Mouse (Mus musculus) heart, adult 2 months (tissue): ENCODE data around the gene Ppargc1a. TPM values are rescaled to one million over a fixed set of nuclear protein-coding genes. Genes with fewer than 3 reads are reported as not detected.

Source experiments
- DNase-seq, 2 experiments: peaks; one replicate each; pipeline ENCODE4 v3.0.0; 2021
- H3K27ac ChIP-seq: fragments of 200-600 bp; 2 replicates; pipeline ENCODE4 v1.8.1; 2022
- H3K27me3 ChIP-seq: fragments of 200-500 bp; 2 replicates; pipeline ENCODE4 v1.6.1; 2012; ENCODE audit warnings: mild to moderate bottlenecking, low read length, inconsistent platforms, mixed read lengths; ENCODE audit not compliant: control insufficient read depth, insufficient read depth
- H3K36me3 ChIP-seq: fragments of 200-500 bp; 2 replicates; pipeline ENCODE4 v1.6.1; 2012; ENCODE audit warnings: low read length, inconsistent platforms; ENCODE audit not compliant: control insufficient read depth, insufficient read depth
- H3K4me1 ChIP-seq: fragments of 200-500 bp; 2 replicates; pipeline ENCODE4 v1.6.1; 2011; ENCODE audit warnings: low read length; ENCODE audit not compliant: control insufficient read depth, insufficient read depth
- H3K4me3 ChIP-seq: fragments of 200-600 bp; 2 replicates; pipeline ENCODE4 v1.8.1; 2022
- H3K79me2 ChIP-seq: fragments of 200-500 bp; replicated peaks from 2 replicates; pipeline ENCODE4 v1.6.1; 2012; ENCODE audit warnings: mild to moderate bottlenecking, inconsistent platforms, low read length, moderate library complexity, mixed read lengths; ENCODE audit not compliant: control insufficient read depth, insufficient read depth
- H3K9ac ChIP-seq: fragments of 200-500 bp; 2 replicates; pipeline ENCODE4 v1.6.1; 2012; ENCODE audit warnings: low read depth, mild to moderate bottlenecking, control low read depth, inconsistent platforms, low read length, mixed read lengths
- CTCF ChIP-seq: fragments of 200-600 bp; IDR thresholded peaks from 2 replicates; pipeline ENCODE4 v1.8.1; 2022; ENCODE audit warnings: antibody characterized with exemption, mild to moderate bottlenecking, moderate library complexity
- EP300 ChIP-seq: fragments of 200-500 bp; IDR thresholded peaks from 2 replicates; pipeline ENCODE4 v1.6.1; 2011; ENCODE audit warnings: low read depth, low read length, control low read depth; ENCODE audit not compliant: insufficient read depth
- POLR2A ChIP-seq: fragments of 200-500 bp; IDR thresholded peaks from 2 replicates; pipeline ENCODE4 v1.6.1; 2011; ENCODE audit warnings: mild to moderate bottlenecking, low read depth, low read length, control low read depth; ENCODE audit not compliant: insufficient read depth
- WGBS: fragments of 180-500 bp; shearing (Covaris S2); methylation state at CpG from one replicate; pipeline ENCODE4 v1.1.7; 2018; 5-methylcytosine and 5-hydroxymethylcytosine counted together
- intact Hi-C: fragments of 180-260 bp; cut with DNase I; formaldehyde crosslinking; loops from one replicate; pipeline ENCODE4 v1.15.1; 2025
- polyA plus RNA-seq: library from polyadenylated mRNA; depleted of rRNA; stranded (reverse); fragments of >200 nt; gene quantifications from 2 replicates; pipeline ENCODE4 v1.2.3, GENCODE M21; 2012
- total RNA-seq, 2 experiments: library from RNA; stranded (reverse); gene quantifications; 2 replicates each; pipeline ENCODE4 v1.2.3; 2021

Gene Ppargc1a
- total and polyA plus RNA-seq, 3 experiments = 27.9 to 146 (median 129) TPM

DNA sequence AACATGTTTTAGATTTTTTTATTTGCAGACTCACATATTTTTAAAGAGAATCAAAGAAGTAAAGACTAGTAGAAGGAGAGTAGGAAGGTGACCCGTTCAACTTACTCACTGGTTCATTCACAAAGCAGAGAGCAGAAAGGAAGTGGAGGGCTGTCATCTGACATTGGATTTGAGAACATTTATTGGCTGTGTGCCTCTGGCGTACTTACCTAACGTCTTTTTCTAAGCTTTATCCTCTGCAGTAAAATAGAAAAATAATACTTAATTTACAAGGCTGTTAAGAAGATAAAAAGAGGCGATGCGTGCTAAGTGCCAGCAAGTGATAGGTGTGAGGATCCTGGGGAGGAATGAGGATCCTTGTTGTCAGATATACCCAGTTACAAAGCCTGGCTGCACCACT lies 24.7 kb upstream of the Ppargc1a start:
- no peak for DNase-seq
- H3K36me3 ChIP-seq = no peaks in the 10 kb centered on the region; the same call in 1 of the 2 replicates
- H3K79me2 ChIP-seq = no peaks in the 10 kb centered on the region
- H3K9ac ChIP-seq = no peak overlapping the region
- H3K4me1 ChIP-seq = peaks cover 2% of the 10 kb centered on the region; the same call in 1 of the 2 replicates
- no peak for TF ChIP-seq EP300
- TF ChIP-seq POLR2A = no peak
- no peak for TF ChIP-seq CTCF
- 23% methylated on average over 5 of the region's 5 CpGs for WGBS
- peak overlapping the region; percentile 82 for H3K27ac ChIP-seq
- no peak overlapping the region for H3K4me3 ChIP-seq
- intact Hi-C loops = loop anchor here (5.0 to 10.0 kb wide), 3 partner anchors 40 to 547 kb away; no protein-coding TSS in a partner anchor
- H3K27me3 ChIP-seq = no peaks in the 10 kb centered on the region

GRCm38 (mm10) chr5:51591537-51592154 lies 24.1 kb upstream of the Ppargc1a start:
- Histone ChIP-seq H3K4me3 (no peak overlapping the region), H3K36me3 (no peaks in the 10 kb centered on the region; the same call in 1 of the 2 replicates), H3K4me1 (peaks cover 2% of the 10 kb centered on the region; the same call in 1 of the 2 replicates), H3K27ac (peak overlapping the region; percentile 82), H3K9ac (no peak overlapping the region), H3K79me2 (no peaks in the 10 kb centered on the region), H3K27me3 (no peaks in the 10 kb centered on the region)
- 20% methylated on average over 11 of the region's 11 CpGs for WGBS
- TF ChIP-seq EP300 (peak; percentile 96), POLR2A (no peak), CTCF (no peak)
- intact Hi-C loops = loop anchor here (5.0 to 10.0 kb wide), 3 partner anchors 39 to 547 kb away; no protein-coding TSS in a partner anchor
- DNase-seq = peak; percentile 56 to 77

DNA sequence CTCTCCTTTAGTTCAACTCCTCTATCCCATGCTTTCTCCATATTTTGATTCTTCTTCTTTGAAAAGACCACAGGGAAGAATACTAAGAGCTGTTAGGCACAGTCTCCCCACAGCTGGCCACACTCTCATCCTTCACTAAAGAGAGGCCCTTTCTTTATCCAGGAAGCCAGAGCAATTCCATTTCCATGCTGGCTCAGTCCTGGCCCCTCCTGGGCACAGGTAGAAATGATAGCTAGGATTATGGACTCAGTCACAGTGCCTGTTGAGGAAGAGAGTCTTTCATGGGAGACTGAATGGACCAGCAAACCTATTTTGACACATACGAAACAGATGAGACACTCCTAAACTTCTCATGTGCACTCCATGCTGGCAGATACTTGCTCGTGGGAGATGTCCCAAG lies 18.7 kb upstream of the Ppargc1a start:
- Histone ChIP-seq H3K4me3 (no peak overlapping the region), H3K4me1 (no peaks in the 10 kb centered on the region), H3K79me2 (no peaks in the 10 kb centered on the region), H3K27me3 (no peaks in the 10 kb centered on the region), H3K9ac (no peak overlapping the region), H3K27ac (no peak overlapping the region), H3K36me3 (no peaks in the 10 kb centered on the region)
- TF ChIP-seq POLR2A (no peak), EP300 (no peak), CTCF (peak; percentile 52)
- intact Hi-C loops = no loop called here
- 74% methylated on average over 2 of the region's 2 CpGs for WGBS
- no peak for DNase-seq

- TF ChIP-seq POLR2A (no peak), CTCF (no peak), EP300 (no peak)
- Histone ChIP-seq H3K79me2 (no peaks in the 10 kb centered on the region), H3K4me1 (no peaks in the 10 kb centered on the region), H3K36me3 (no peaks in the 10 kb centered on the region), H3K4me3 (no peak overlapping the region), H3K9ac (no peak overlapping the region), H3K27ac (no peak overlapping the region), H3K27me3 (no peaks in the 10 kb centered on the region)
- DNase-seq = no peak
- WGBS = 42% methylated on average over 6 of the region's 6 CpGs
- intact Hi-C loops = no loop called here
Measured at GRCm38 (mm10) chr5:51584987-51585386, 17.5 kb upstream of the Ppargc1a start.

DNA sequence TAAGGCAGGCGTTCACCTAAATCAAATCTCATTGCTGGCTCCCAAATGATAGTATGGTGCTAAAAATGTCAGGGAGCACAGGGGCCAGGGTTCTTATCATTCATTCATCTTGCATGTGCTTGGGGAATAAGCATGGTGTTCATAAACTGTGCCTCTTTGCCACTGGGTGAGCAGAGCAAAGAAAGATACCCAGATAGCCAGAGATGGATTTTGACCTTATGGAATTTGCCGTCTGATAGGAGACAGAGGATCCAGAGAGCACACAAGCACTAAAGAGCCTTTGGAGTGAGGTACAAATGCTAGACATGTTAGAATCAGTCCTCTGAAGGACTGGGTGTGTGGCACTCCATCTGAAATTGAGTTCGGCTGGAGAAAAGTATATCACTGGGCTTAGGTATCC lies 16.7 kb upstream of the Ppargc1a start:
- no peaks in the 10 kb centered on the region for H3K4me1 ChIP-seq
- no peak for TF ChIP-seq CTCF
- TF ChIP-seq EP300 = no peak
- no peak for TF ChIP-seq POLR2A
- no peak for DNase-seq
- H3K9ac ChIP-seq = no peak overlapping the region
- no peaks in the 10 kb centered on the region for H3K79me2 ChIP-seq
- no peak overlapping the region for H3K4me3 ChIP-seq
- no peaks in the 10 kb centered on the region for H3K27me3 ChIP-seq
- intact Hi-C loops = no loop called here
- H3K27ac ChIP-seq = no peak overlapping the region
- H3K36me3 ChIP-seq = no peaks in the 10 kb centered on the region
- 82% methylated on average over 3 of the region's 3 CpGs for WGBS

- DNase-seq = no peak
- Histone ChIP-seq H3K4me1 (no peaks in the 10 kb centered on the region), H3K9ac (no peak overlapping the region), H3K36me3 (no peaks in the 10 kb centered on the region), H3K79me2 (no peaks in the 10 kb centered on the region), H3K4me3 (no peak overlapping the region), H3K27me3 (no peaks in the 10 kb centered on the region), H3K27ac (no peak overlapping the region)
- intact Hi-C loops = no loop called here
- TF ChIP-seq EP300 (no peak), CTCF (no peak), POLR2A (no peak)
- 61% methylated on average over 3 of the region's 3 CpGs for WGBS
Measured at GRCm38 (mm10) chr5:51583632-51584031, 16.1 kb upstream of the Ppargc1a start.
